8 mouse cellular contexts compared by ENCODE assay signal in genomic region chr11:96353939-96354338, GRCm38 (mm10). TPM values are rescaled to one million over a fixed set of nuclear protein-coding genes. Genes with fewer than 3 reads are reported as not detected.
A peak's percentile ranks its signal among the peaks of the same experiment; 100 is the strongest.
DNase-seq lines count a peak whose midpoint lies in the region; ATAC-seq lines count a peak whose summit lies in the region.

No protein-coding gene starts in this region.

- peaks cover 85% of the 10 kb centered on the region for H3K27me3 ChIP-seq in embryonic facial prominence, embryonic 12.5 days
- H3K27me3 ChIP-seq in hindbrain, embryonic 14.5 days (ENCODE audit: control insufficient read depth, insufficient read depth, low read length): peaks cover 52% of the 10 kb centered on the region
- peaks cover 89% of the 10 kb centered on the region for H3K27me3 ChIP-seq in liver, embryonic 15.5 days

- no peak for ATAC-seq in embryonic facial prominence, embryonic 12.5 days (ENCODE audit: insufficient number of reproducible peaks, insufficient read depth, low FRiP score, low TSS enrichment)
- no peak for ATAC-seq in hindbrain, embryonic 14.5 days (ENCODE audit: low FRiP score)
- no peak for ATAC-seq in liver, embryonic 15.5 days (ENCODE audit: insufficient read depth)

- no peak overlapping the region for H3K27ac ChIP-seq in embryonic facial prominence, embryonic 12.5 days
- peak overlapping the region; percentile 99 for H3K27ac ChIP-seq in hindbrain, embryonic 14.5 days
- no peak overlapping the region for H3K27ac ChIP-seq in liver, embryonic 15.5 days (replicated peaks)

- DNase-seq in kidney, adult 18-20 months: peak; percentile 59
- DNase-seq in kidney, adult 9 months: no peak
- DNase-seq in hindbrain, embryonic 14.5 days (ENCODE audit: low spot score): no peak
- DNase-seq in layer of hippocampus, adult 18-20 months (ENCODE audit: low spot score in 2 of 2): no peak
- no peak for DNase-seq in spleen, adult 18-20 months
- no peak for DNase-seq in right cerebral cortex, postnatal 14 days

- H3K4me2 ChIP-seq in embryonic facial prominence, embryonic 12.5 days (replicated peaks): peak overlapping the region; percentile 42
- peak overlapping the region; percentile 71 for H3K4me2 ChIP-seq in hindbrain, embryonic 14.5 days (replicated peaks)
- H3K4me2 ChIP-seq in liver, embryonic 15.5 days: peak overlapping the region; percentile 36; the same call in 1 of the 2 replicates

- H3K4me3 ChIP-seq in embryonic facial prominence, embryonic 12.5 days: peak overlapping the region; percentile 23
- H3K4me3 ChIP-seq in hindbrain, embryonic 14.5 days (replicated peaks; ENCODE audit: low read length): peak overlapping the region; percentile 68
- H3K4me3 ChIP-seq in liver, embryonic 15.5 days (replicated peaks): 0 out of 2 replicates have a peak overlapping the region, but pooled peaks have one; percentile 2

- no peak overlapping the region; the same call in 1 of the 2 replicates for H3K9ac ChIP-seq in embryonic facial prominence, embryonic 12.5 days
- H3K9ac ChIP-seq in hindbrain, embryonic 14.5 days: peak overlapping the region; percentile 98
- H3K9ac ChIP-seq in liver, embryonic 15.5 days: no peak overlapping the region

- H3K36me3 ChIP-seq in embryonic facial prominence, embryonic 12.5 days: no peaks in the 10 kb centered on the region
- 0 out of 2 replicates have a peak, but pooled peaks cover 9% of the 10 kb centered on the region for H3K36me3 ChIP-seq in hindbrain, embryonic 14.5 days (replicated peaks; ENCODE audit: control insufficient read depth, insufficient read depth)
- H3K36me3 ChIP-seq in liver, embryonic 15.5 days (replicated peaks): no peaks in the 10 kb centered on the region

- no peaks in the 10 kb centered on the region for H3K9me3 ChIP-seq in embryonic facial prominence, embryonic 12.5 days
- no peaks in the 10 kb centered on the region for H3K9me3 ChIP-seq in hindbrain, embryonic 14.5 days (ENCODE audit: control insufficient read depth, low read length)
- no peaks in the 10 kb centered on the region for H3K9me3 ChIP-seq in liver, embryonic 15.5 days (replicated peaks)

- no peaks in the 10 kb centered on the region for H3K4me1 ChIP-seq in embryonic facial prominence, embryonic 12.5 days
- H3K4me1 ChIP-seq in hindbrain, embryonic 14.5 days (replicated peaks; ENCODE audit: control insufficient read depth, insufficient read depth, low read length): peaks cover 22% of the 10 kb centered on the region
- H3K4me1 ChIP-seq in liver, embryonic 15.5 days (replicated peaks): no peaks in the 10 kb centered on the region

- 3% methylated on average over 8 of the region's 8 CpGs for WGBS in embryonic facial prominence, embryonic 12.5 days
- 2% methylated on average over 8 of the region's 8 CpGs for WGBS in hindbrain, embryonic 14.5 days
- WGBS in liver, embryonic 15.5 days (ENCODE audit: insufficient replicate concordance): 17% methylated on average over 8 of the region's 8 CpGs

RNA-seq across cellular contexts. Expression of gene Hoxb2, which starts 3.6 kb away (rescaled TPM):
- 3.9 and 6.5 TPM in 2 replicates for polyA plus RNA-seq in embryonic facial prominence, embryonic 12.5 days (2016; fragmentation: Nextera tagmentation; extraction: Ambion mirVana)
- polyA plus RNA-seq in hindbrain, embryonic 14.5 days (2014; fragmentation: Nextera tagmentation; extraction: Ambion mirVana): 39.5 and 42.9 TPM in 2 replicates
- polyA plus RNA-seq in liver, embryonic 15.5 days (2015; fragmentation: Nextera tagmentation; extraction: Ambion mirVana): 0.75 and 1.1 TPM in 2 replicates
- not detected for total RNA-seq in layer of hippocampus, adult 18-20 months (2021)

RNA-seq across cellular contexts. Expression of gene Hoxb1, which starts 11.6 kb away (rescaled TPM):
- polyA plus RNA-seq in embryonic facial prominence, embryonic 12.5 days (2016; fragmentation: Nextera tagmentation; extraction: Ambion mirVana): 0.08 and 0.18 TPM in 2 replicates
- 0.33 and 0.56 TPM in 2 replicates for polyA plus RNA-seq in hindbrain, embryonic 14.5 days (2014; fragmentation: Nextera tagmentation; extraction: Ambion mirVana)
- not detected in 2 replicates for polyA plus RNA-seq in liver, embryonic 15.5 days (2015; fragmentation: Nextera tagmentation; extraction: Ambion mirVana)
- total RNA-seq in layer of hippocampus, adult 18-20 months (2021): not detected

RNA-seq across cellular contexts. Expression of gene Hoxb3, which starts 30.8 kb away (rescaled TPM):
- 0.53 and 0.87 TPM in 2 replicates for polyA plus RNA-seq in embryonic facial prominence, embryonic 12.5 days (2016; fragmentation: Nextera tagmentation; extraction: Ambion mirVana)
- 12.8 and 17.2 TPM in 2 replicates for polyA plus RNA-seq in hindbrain, embryonic 14.5 days (2014; fragmentation: Nextera tagmentation; extraction: Ambion mirVana)
- 0.05 and 0.26 TPM in 2 replicates for polyA plus RNA-seq in liver, embryonic 15.5 days (2015; fragmentation: Nextera tagmentation; extraction: Ambion mirVana)
- not detected for total RNA-seq in layer of hippocampus, adult 18-20 months (2021)

RNA-seq across cellular contexts. Expression of gene Hoxb4, which starts 35.9 kb away (rescaled TPM):
- polyA plus RNA-seq in embryonic facial prominence, embryonic 12.5 days (2016; fragmentation: Nextera tagmentation; extraction: Ambion mirVana): 0.22 TPM in 1 of 2 replicates, not detected in the other
- polyA plus RNA-seq in hindbrain, embryonic 14.5 days (2014; fragmentation: Nextera tagmentation; extraction: Ambion mirVana): 4.0 and 5.4 TPM in 2 replicates
- polyA plus RNA-seq in liver, embryonic 15.5 days (2015; fragmentation: Nextera tagmentation; extraction: Ambion mirVana): 0.10 TPM in 2 replicates
- not detected for total RNA-seq in layer of hippocampus, adult 18-20 months (2021)

RNA-seq across cellular contexts. Expression of gene Hoxb5, which starts 50.8 kb away (rescaled TPM):
- 0.38 TPM in 1 of 2 replicates, not detected in the other for polyA plus RNA-seq in embryonic facial prominence, embryonic 12.5 days (2016; fragmentation: Nextera tagmentation; extraction: Ambion mirVana)
- 140 and 157 TPM in 2 replicates for polyA plus RNA-seq in hindbrain, embryonic 14.5 days (2014; fragmentation: Nextera tagmentation; extraction: Ambion mirVana)
- 0.30 and 0.37 TPM in 2 replicates for polyA plus RNA-seq in liver, embryonic 15.5 days (2015; fragmentation: Nextera tagmentation; extraction: Ambion mirVana)
- not detected for total RNA-seq in layer of hippocampus, adult 18-20 months (2021)

Comparison
In these comparisons a context has a peak if more than half of its experiments do, and no peak if none do; other contexts are left out.
1. H3K4me3 ChIP-seq: peak in every context shown above with its lines; median percentile 68 in hindbrain, embryonic 14.5 days; 23 in embryonic facial prominence, embryonic 12.5 days; 2 in liver, embryonic 15.5 days.